Mouse (Mus musculus) neural tube, embryonic 14.5 days (tissue): ENCODE data around the gene Ltf. TPM values are rescaled to one million over a fixed set of nuclear protein-coding genes. Genes with fewer than 3 reads are reported as not detected.

Experiments
- ATAC-seq: fragments of 200-750 bp; cut with Nextera tagmentation; 2 replicates; pipeline ENCODE4 v1.8.0; 2017; ENCODE audit warnings: low read depth, mild to moderate bottlenecking, moderate TSS enrichment, moderate library complexity
- H3K27ac ChIP-seq: fragments of 300-500 bp; sonication (generic); 2 replicates; pipeline ENCODE4 v1.5.1; 2014; ENCODE audit warnings: low read depth, mild to moderate bottlenecking, control low read depth, low read length, moderate library complexity, mixed read lengths
- H3K27me3 ChIP-seq: fragments of 300-500 bp; sonication (generic); 2 replicates; pipeline ENCODE4 v1.6.1; 2014; ENCODE audit warnings: low read length; ENCODE audit not compliant: control insufficient read depth, insufficient read depth
- H3K36me3 ChIP-seq: fragments of 300-500 bp; sonication (generic); 2 replicates; pipeline ENCODE4 v1.6.1; 2014; ENCODE audit warnings: low read length, mixed read lengths; ENCODE audit not compliant: control insufficient read depth, insufficient read depth
- H3K4me1 ChIP-seq: fragments of 300-500 bp; sonication (generic); 2 replicates; pipeline ENCODE4 v1.6.1; 2014; ENCODE audit warnings: low read length; ENCODE audit not compliant: control insufficient read depth, insufficient read depth
- H3K4me2 ChIP-seq: fragments of 300-500 bp; sonication (generic); 2 replicates; pipeline ENCODE4 v1.6.1; 2014; ENCODE audit warnings: mild to moderate bottlenecking, low read depth, low read length, control low read depth
- H3K4me3 ChIP-seq: fragments of 300-500 bp; sonication (generic); 2 replicates; pipeline ENCODE4 v1.5.1; 2014; ENCODE audit warnings: low read depth, low read length, control low read depth, mixed read lengths
- H3K9ac ChIP-seq: fragments of 300-500 bp; sonication (generic); replicated peaks from 2 replicates; pipeline ENCODE4 v1.6.1; 2014; ENCODE audit warnings: low read depth, mild to moderate bottlenecking, control low read depth, low read length, mixed read lengths
- H3K9me3 ChIP-seq: fragments of 300-500 bp; sonication (generic); 2 replicates; pipeline ENCODE4 v1.6.1; 2016; ENCODE audit warnings: low read length; ENCODE audit not compliant: control insufficient read depth
- WGBS: fragments of 180-500 bp; shearing (Covaris S2); extraction: QIAGEN DNeasy Blood & Tissue Kit; methylation state at CpG from one replicate; pipeline ENCODE4 v1.1.7; 2014; 5-methylcytosine and 5-hydroxymethylcytosine counted together
- polyA plus RNA-seq: library from polyadenylated mRNA; unstranded; fragments of >200 nt; fragmentation: Nextera tagmentation; extraction: Ambion mirVana; gene quantifications from 2 replicates; pipeline ENCODE4 v1.2.1, GENCODE M21; 2014

The Ltf gene
- 0.29 and 0.75 TPM in 2 replicates for polyA plus RNA-seq

GRCm38 (mm10) chr9:111019022-111019421 lies at the start of gene Ltf:
Gene Ltf, plus strand, starts transcription at chr9:111019271.
- Histone ChIP-seq H3K4me1 (no peaks in the 10 kb centered on the region), H3K4me3 (no peak within 1 kb of the TSS), H3K9me3 (no peaks in the 10 kb centered on the region), H3K27me3 (no peaks in the 10 kb centered on the region), H3K9ac (no peak within 1 kb of the TSS), H3K36me3 (no peaks in the 10 kb centered on the region), H3K4me2 (no peak within 1 kb of the TSS), H3K27ac (no peak within 1 kb of the TSS)
- no peak for ATAC-seq
- WGBS: 81% methylated on average over 5 of the region's 5 CpGs

GRCm38 (mm10) chr9:110979411-110979810 lies 39.7 kb upstream of the Ltf start:
- Histone ChIP-seq H3K4me1 (no peaks in the 10 kb centered on the region), H3K27ac (no peak overlapping the region), H3K9me3 (no peaks in the 10 kb centered on the region), H3K9ac (no peak overlapping the region), H3K4me3 (no peak overlapping the region), H3K4me2 (no peak overlapping the region), H3K27me3 (no peaks in the 10 kb centered on the region), H3K36me3 (no peaks in the 10 kb centered on the region)
- ATAC-seq: no peak
- 96% methylated on average over 11 of the region's 11 CpGs for WGBS

- H3K9me3 ChIP-seq: no peaks in the 10 kb centered on the region
- H3K27me3 ChIP-seq: no peaks in the 10 kb centered on the region
- no peak overlapping the region for H3K4me2 ChIP-seq
- no peak overlapping the region for H3K4me3 ChIP-seq
- no peak overlapping the region for H3K9ac ChIP-seq
- ATAC-seq: no peak
- no peaks in the 10 kb centered on the region for H3K36me3 ChIP-seq
- no peaks in the 10 kb centered on the region for H3K4me1 ChIP-seq
- H3K27ac ChIP-seq: no peak overlapping the region
- WGBS: 57% methylated on average over 4 of the region's 4 CpGs
Observed at GRCm38 (mm10) chr9:110982351-110982750, 36.7 kb upstream of the Ltf start.

DNA sequence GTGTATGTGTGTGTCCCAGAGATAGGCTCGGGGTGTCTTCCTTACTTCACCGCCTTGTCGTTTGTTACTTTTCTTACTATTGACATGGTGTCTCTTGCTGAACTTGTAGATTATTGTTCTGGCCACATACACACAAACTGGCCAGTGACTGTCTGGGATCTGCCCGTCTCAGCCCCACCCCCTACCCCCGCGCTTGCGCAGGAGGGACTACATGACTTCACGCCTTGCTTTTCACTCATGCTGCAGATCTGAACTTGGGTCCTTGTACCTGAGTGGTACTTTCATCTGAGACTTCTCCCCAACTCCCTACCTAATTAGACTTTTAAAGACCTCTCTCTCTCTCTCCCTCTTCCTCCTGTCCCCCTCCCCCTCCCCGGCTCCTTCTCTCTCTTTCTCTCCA lies 35.0 kb upstream of the Ltf start:
- H3K27me3 ChIP-seq: no peaks in the 10 kb centered on the region
- no peaks in the 10 kb centered on the region for H3K36me3 ChIP-seq
- H3K4me1 ChIP-seq: no peaks in the 10 kb centered on the region
- no peak overlapping the region for H3K9ac ChIP-seq
- ATAC-seq: no peak
- H3K27ac ChIP-seq: no peak overlapping the region
- H3K4me2 ChIP-seq: no peak overlapping the region
- H3K9me3 ChIP-seq: no peaks in the 10 kb centered on the region
- no peak overlapping the region for H3K4me3 ChIP-seq
- 89% methylated on average over 9 of the region's 9 CpGs for WGBS

DNA sequence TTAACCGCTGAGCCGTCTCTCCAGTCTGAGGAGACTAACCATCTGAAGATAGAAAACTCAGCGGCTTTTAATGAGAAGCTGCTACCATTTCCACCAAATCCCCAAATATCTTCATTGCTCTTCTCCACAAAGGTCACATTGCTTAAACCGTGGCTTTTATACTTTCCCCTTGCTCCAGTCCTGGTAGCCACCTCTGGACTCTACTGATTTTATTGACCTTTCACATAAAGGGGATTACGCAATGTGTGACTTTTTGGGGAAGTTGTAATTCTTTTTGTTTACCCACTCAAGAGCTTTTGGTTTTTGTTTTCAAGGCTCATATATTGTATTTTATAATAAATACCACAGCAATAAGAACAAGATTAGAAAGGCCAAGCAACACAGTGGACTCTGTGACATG lies 33.5 kb upstream of the Ltf start:
- H3K4me2 ChIP-seq: no peak overlapping the region
- ATAC-seq: no peak
- no peaks in the 10 kb centered on the region for H3K36me3 ChIP-seq
- no peak overlapping the region for H3K27ac ChIP-seq
- no peak overlapping the region for H3K9ac ChIP-seq
- no peak overlapping the region for H3K4me3 ChIP-seq
- 93% methylated on average over 5 of the region's 5 CpGs for WGBS
- no peaks in the 10 kb centered on the region for H3K4me1 ChIP-seq
- no peaks in the 10 kb centered on the region for H3K9me3 ChIP-seq
- no peaks in the 10 kb centered on the region for H3K27me3 ChIP-seq

GRCm38 (mm10) chr9:110985951-110986350 lies 33.1 kb upstream of the Ltf start:
- Histone ChIP-seq H3K9me3 (no peaks in the 10 kb centered on the region), H3K4me2 (no peak overlapping the region), H3K27me3 (no peaks in the 10 kb centered on the region)

DNA sequence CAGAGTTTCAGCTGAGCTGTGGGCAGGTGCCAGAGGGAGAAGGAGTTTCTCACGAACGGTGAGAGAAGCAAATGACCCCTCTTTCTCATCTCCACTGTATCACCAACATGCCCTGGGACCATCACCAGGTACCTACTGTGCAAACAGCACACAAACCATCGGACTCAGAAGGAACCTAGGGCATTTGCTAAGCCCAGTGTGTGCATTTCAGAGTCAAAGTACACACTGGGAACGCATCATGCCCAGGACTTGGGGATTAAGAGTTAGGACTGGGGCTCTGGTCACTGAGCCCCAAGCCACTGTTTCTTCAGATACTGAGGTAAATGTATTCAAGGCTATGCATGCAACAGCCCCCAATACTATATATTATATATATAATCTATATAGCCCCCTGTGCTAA lies 31.7 kb upstream of the Ltf start:
- Histone ChIP-seq H3K27ac (no peak overlapping the region), H3K36me3 (no peaks in the 10 kb centered on the region), H3K27me3 (no peaks in the 10 kb centered on the region)

More at GRCm38 (mm10) chr9:110985951-110986350, 33.1 kb upstream of the Ltf start:
- Histone ChIP-seq H3K27ac (no peak overlapping the region), H3K36me3 (no peaks in the 10 kb centered on the region), H3K9ac (no peak overlapping the region), H3K4me3 (no peak overlapping the region), H3K4me1 (no peaks in the 10 kb centered on the region)
- 93% methylated on average over 8 of the region's 8 CpGs for WGBS
- no peak for ATAC-seq

GRCm38 (mm10) chr9:110988078-110988477 lies 31.0 kb upstream of the Ltf start:
- H3K4me3 ChIP-seq: no peak overlapping the region
- H3K36me3 ChIP-seq: no peaks in the 10 kb centered on the region
- H3K4me2 ChIP-seq: no peak overlapping the region
- H3K27me3 ChIP-seq: no peaks in the 10 kb centered on the region
- H3K9me3 ChIP-seq: no peaks in the 10 kb centered on the region
- WGBS: 76% methylated on average over 3 of the region's 3 CpGs
- H3K9ac ChIP-seq: no peak overlapping the region
- ATAC-seq: no peak
- no peak overlapping the region for H3K27ac ChIP-seq
- no peaks in the 10 kb centered on the region for H3K4me1 ChIP-seq

More for the DNA sequence above, 31.7 kb upstream of the Ltf start:
- Histone ChIP-seq H3K9ac (no peak overlapping the region), H3K4me2 (no peak overlapping the region), H3K4me3 (no peak overlapping the region), H3K4me1 (no peaks in the 10 kb centered on the region), H3K9me3 (no peaks in the 10 kb centered on the region)
- 83% methylated on average over 4 of the region's 4 CpGs for WGBS
- no peak for ATAC-seq

GRCm38 (mm10) chr9:110989141-110989540 lies 29.9 kb upstream of the Ltf start:
- no peak overlapping the region for H3K27ac ChIP-seq
- no peak overlapping the region for H3K4me2 ChIP-seq
- H3K36me3 ChIP-seq: no peaks in the 10 kb centered on the region
- no peak overlapping the region for H3K4me3 ChIP-seq
- no peaks in the 10 kb centered on the region for H3K27me3 ChIP-seq
- no peaks in the 10 kb centered on the region for H3K9me3 ChIP-seq
- no peak for ATAC-seq
- H3K9ac ChIP-seq: no peak overlapping the region
- WGBS: 71% methylated on average over 4 of the region's 4 CpGs
- no peaks in the 10 kb centered on the region for H3K4me1 ChIP-seq

GRCm38 (mm10) chr9:110989543-110989942 lies 29.5 kb upstream of the Ltf start:
- ATAC-seq: no peak
- Histone ChIP-seq H3K9ac (no peak overlapping the region), H3K4me1 (no peaks in the 10 kb centered on the region), H3K4me2 (no peak overlapping the region), H3K27ac (no peak overlapping the region), H3K27me3 (no peaks in the 10 kb centered on the region), H3K36me3 (no peaks in the 10 kb centered on the region), H3K4me3 (no peak overlapping the region), H3K9me3 (no peaks in the 10 kb centered on the region)
- 98% methylated on average over 2 of the region's 2 CpGs for WGBS
